Mouse (Mus musculus) cortical plate, adult 2 months (tissue): ENCODE results near the gene Ffar4.

Source experiments
- CTCF ChIP-seq: fragments of 200-500 bp; IDR thresholded peaks from 2 replicates; pipeline ENCODE4 v1.5.1; 2011; ENCODE audit warnings: mild to moderate bottlenecking, control low read depth, low read length; ENCODE audit not compliant: insufficient read depth; ENCODE audit errors: extremely low read depth
- POLR2A ChIP-seq: fragments of 200-500 bp; IDR thresholded peaks from 2 replicates; pipeline ENCODE4 v1.6.1; 2011; ENCODE audit warnings: mild to moderate bottlenecking, low read length, control low read depth; ENCODE audit not compliant: insufficient read depth; ENCODE audit errors: extremely low read depth

GRCm38 (mm10) chr19:38091512-38091985, 5.3 kb upstream of the Ffar4 start:
- no peak for TF ChIP-seq POLR2A
- TF ChIP-seq CTCF = no peak
